Mouse (Mus musculus) liver, embryonic 14 days (tissue): Measurements from ENCODE around the gene Srgap1. TPM values are rescaled to one million over a fixed set of nuclear protein-coding genes. Genes with fewer than 3 reads are reported as not detected.

Source experiments
- polyA plus RNA-seq: library from polyadenylated mRNA; depleted of rRNA; stranded (reverse); fragments of >200 nt; gene quantifications from 2 replicates; pipeline ENCODE4 v1.2.3, GENCODE M21; 2012; rRNA removed

Srgap1 gene
- 0.62 TPM in 2 replicates for polyA plus RNA-seq

DNA sequence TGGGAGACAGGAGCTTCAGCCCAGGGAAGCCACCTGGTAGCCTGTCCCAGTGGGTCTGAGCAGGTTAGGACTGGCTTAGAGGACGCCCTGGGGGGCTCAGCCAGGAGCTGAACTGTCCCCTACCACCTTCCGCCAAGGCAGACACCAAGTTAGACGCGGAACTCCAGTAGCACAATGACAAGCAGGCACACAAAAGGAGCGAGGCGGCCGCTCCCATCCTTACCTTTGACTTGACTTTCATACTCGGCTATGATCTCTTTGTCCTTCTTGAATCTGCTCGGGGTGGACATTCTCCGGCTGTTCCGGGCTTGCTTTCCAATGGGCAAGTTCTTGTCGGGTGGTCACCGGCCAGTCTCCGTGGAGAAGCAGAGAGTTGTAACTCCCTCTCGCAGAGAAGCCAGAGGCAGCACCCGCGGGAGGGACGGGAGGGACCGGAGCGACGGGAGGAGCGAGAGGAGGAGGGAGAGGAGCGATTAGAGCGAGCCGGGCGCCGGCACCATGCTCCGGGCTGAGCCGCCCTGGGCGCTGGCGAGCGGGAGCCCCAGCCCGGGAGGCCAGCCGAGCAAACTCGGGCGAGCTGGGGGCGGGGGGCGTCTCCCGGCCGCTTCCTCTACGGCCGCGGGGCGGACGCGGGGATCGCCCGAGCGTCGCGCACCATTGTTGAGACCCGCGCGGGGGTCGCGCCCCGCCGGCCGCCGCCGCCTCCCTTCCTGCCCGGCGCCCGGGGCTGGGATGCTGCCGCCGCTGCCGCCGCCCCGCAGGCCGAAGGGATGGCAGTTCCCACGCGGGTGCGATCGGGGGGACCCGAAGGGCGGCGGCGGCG lies at the start of gene Srgap1:
Gene Srgap1, minus strand, starts transcription at position 412 of the 823 bp plus-strand sequence.

GRCm38 (mm10) chr10:121739548-121740505 lies 307.3 kb downstream of the Srgap1 start, which contains the start of gene BC048403:
Gene BC048403 (plus strand): TSS chr10:121739937.

Other genes starting within 250 kb of the Srgap1 start
- gene Rxylt1, start 50.1 kb upstream of the Srgap1 start, polyA plus RNA-seq = 5.0 TPM in 2 replicates